Mouse (Mus musculus): ENCODE results near the gene Hdac9.

DNA sequence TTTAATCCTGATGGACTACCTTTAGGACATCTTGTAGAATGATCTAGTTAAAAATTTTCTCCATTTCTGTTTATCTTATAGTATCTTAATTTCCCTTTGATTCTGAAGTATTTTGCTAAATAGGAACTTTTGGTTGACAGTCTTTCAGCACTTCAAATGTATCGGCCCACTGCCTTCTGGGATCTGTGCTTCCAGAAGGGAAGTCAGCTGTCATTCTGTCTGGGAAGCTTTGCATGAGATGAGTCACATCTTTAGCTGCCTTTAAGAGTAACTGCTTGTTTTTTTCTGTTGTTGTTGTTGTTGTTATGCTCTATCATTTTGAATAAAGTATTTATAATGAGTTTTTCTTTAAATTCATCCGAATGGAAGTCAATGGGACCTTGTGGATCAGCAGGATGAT lies 169.6 kb downstream of the Hdac9 start:
- no peak for TF ChIP-seq EP300 (IDR thresholded peaks at IDR 0.05; ENCODE audit: low read depth)
- no peak for TF ChIP-seq CTCF (IDR thresholded peaks at IDR 0.05; ENCODE audit: low read depth)
